Mouse (Mus musculus): Measurements from ENCODE around the gene Syne3. TPM values are rescaled to one million over a fixed set of nuclear protein-coding genes. Genes with fewer than 3 reads are reported as not detected.

The Syne3 gene
- polyA plus RNA-seq, 1 experiment = 3.0 TPM

- DNase-seq (ENCODE audit: low spot score) = no peak
These were observed 8.9 kb downstream of the Syne3 start for GRCm38 (mm10) chr12:105000487-105001283.

GRCm38 (mm10) chr12:104999171-104999570 is 10.4 kb downstream of the Syne3 start:
- DNase-seq (ENCODE audit: low spot score) = no peak

- no peak for DNase-seq (ENCODE audit: low spot score)
These were observed 11.1 kb downstream of the Syne3 start for GRCm38 (mm10) chr12:104998541-104998940.

- no peak for DNase-seq (ENCODE audit: low spot score)
These were observed 11.8 kb downstream of the Syne3 start for GRCm38 (mm10) chr12:104997641-104998293.

GRCm38 (mm10) chr12:104997159-104997558 is 12.4 kb downstream of the Syne3 start:
- DNase-seq (ENCODE audit: low spot score) = no peak

GRCm38 (mm10) chr12:104996012-104996728 is 13.4 kb downstream of the Syne3 start:
- no peak for DNase-seq (ENCODE audit: low spot score)

GRCm38 (mm10) chr12:104995259-104995876 is 14.2 kb downstream of the Syne3 start:
- no peak for DNase-seq (ENCODE audit: low spot score)

GRCm38 (mm10) chr12:104992838-104993237 is 16.8 kb downstream of the Syne3 start:
- no peak for DNase-seq (ENCODE audit: low spot score)

- DNase-seq (ENCODE audit: low spot score) = no peak
These were observed 17.4 kb downstream of the Syne3 start for GRCm38 (mm10) chr12:104992123-104992741.

- no peak for DNase-seq (ENCODE audit: low spot score)
These were observed 18.7 kb downstream of the Syne3 start for GRCm38 (mm10) chr12:104990741-104991454.

GRCm38 (mm10) chr12:104987936-104988335 is 21.7 kb downstream of the Syne3 start:
- no peak for DNase-seq (ENCODE audit: low spot score)

GRCm38 (mm10) chr12:104986781-104987180 is 22.8 kb downstream of the Syne3 start:
- no peak for DNase-seq (ENCODE audit: low spot score)

GRCm38 (mm10) chr12:104986001-104986400 is 23.6 kb downstream of the Syne3 start:
- DNase-seq (ENCODE audit: low spot score) = no peak

GRCm38 (mm10) chr12:104985088-104985487 is 24.5 kb downstream of the Syne3 start:
- no peak for DNase-seq (ENCODE audit: low spot score)

GRCm38 (mm10) chr12:104983476-104983875 is 26.1 kb downstream of the Syne3 start:
- DNase-seq (ENCODE audit: low spot score) = no peak

GRCm38 (mm10) chr12:104978943-104979723 is 30.5 kb downstream of the Syne3 start:
- DNase-seq (ENCODE audit: low spot score) = no peak

GRCm38 (mm10) chr12:104978420-104978819 is 31.2 kb downstream of the Syne3 start:
- DNase-seq (ENCODE audit: low spot score) = no peak

- no peak for DNase-seq (ENCODE audit: low spot score)
These were observed 32.7 kb downstream of the Syne3 start for GRCm38 (mm10) chr12:104976903-104977302.

GRCm38 (mm10) chr12:104976331-104976817 is 33.2 kb downstream of the Syne3 start:
- DNase-seq (ENCODE audit: low spot score) = no peak

- no peak for DNase-seq (ENCODE audit: low spot score)
These were observed 36.7 kb downstream of the Syne3 start for GRCm38 (mm10) chr12:104972860-104973259.

Measured in urinary bladder, adult 2 months (tissue).